Mouse (Mus musculus) liver, embryonic 15.5 days (tissue): ENCODE measurements around the gene Kif21a. TPM values are rescaled to one million over a fixed set of nuclear protein-coding genes. Genes with fewer than 3 reads are reported as not detected.

Experiments
- ATAC-seq: fragments of 200-750 bp; cut with Nextera tagmentation; 2 replicates; pipeline ENCODE4 v1.8.0; 2017; ENCODE audit warnings: moderate number of reproducible peaks, mild to moderate bottlenecking, moderate library complexity; ENCODE audit not compliant: insufficient read depth
- H3K27ac ChIP-seq: fragments of 300-500 bp; sonication (generic); replicated peaks from 2 replicates; pipeline ENCODE4 v1.5.1; 2015; ENCODE audit warnings: mild to moderate bottlenecking, inconsistent platforms
- H3K27me3 ChIP-seq: fragments of 300-500 bp; sonication (generic); 2 replicates; pipeline ENCODE4 v1.6.1; 2015; ENCODE audit warnings: mild to moderate bottlenecking, inconsistent platforms
- H3K36me3 ChIP-seq: fragments of 300-500 bp; sonication (generic); replicated peaks from 2 replicates; pipeline ENCODE4 v1.6.1; 2015; ENCODE audit warnings: moderate library complexity, mild to moderate bottlenecking, inconsistent platforms
- H3K4me1 ChIP-seq: fragments of 300-500 bp; sonication (generic); replicated peaks from 2 replicates; pipeline ENCODE4 v1.6.1; 2015; ENCODE audit warnings: inconsistent platforms
- H3K4me2 ChIP-seq: fragments of 300-500 bp; sonication (generic); 2 replicates; pipeline ENCODE4 v1.6.1; 2015; ENCODE audit warnings: moderate library complexity, mild to moderate bottlenecking, inconsistent platforms
- H3K4me3 ChIP-seq: fragments of 300-500 bp; sonication (generic); replicated peaks from 2 replicates; pipeline ENCODE4 v1.5.1; 2015; ENCODE audit warnings: mild to moderate bottlenecking, inconsistent platforms
- H3K9ac ChIP-seq: fragments of 300-500 bp; sonication (generic); 2 replicates; pipeline ENCODE4 v1.6.1; 2015; ENCODE audit warnings: moderate library complexity, mild to moderate bottlenecking, inconsistent platforms
- H3K9me3 ChIP-seq: fragments of 300-500 bp; sonication (generic); replicated peaks from 2 replicates; pipeline ENCODE4 v1.6.1; 2016; ENCODE audit warnings: inconsistent platforms
- WGBS: fragments of 180-500 bp; shearing (Covaris S2); methylation state at CpG from one replicate; pipeline ENCODE4 v1.1.7; 2015; ENCODE audit warnings: mixed read lengths; ENCODE audit not compliant: insufficient replicate concordance; 5-methylcytosine and 5-hydroxymethylcytosine counted together
- polyA plus RNA-seq: library from polyadenylated mRNA; unstranded; fragments of >200 nt; fragmentation: Nextera tagmentation; extraction: Ambion mirVana; gene quantifications from 2 replicates; pipeline ENCODE4 v1.2.1, GENCODE M21; 2015

The Kif21a gene
- polyA plus RNA-seq, 1 experiment from 2014 or later: 2.0 TPM

DNA sequence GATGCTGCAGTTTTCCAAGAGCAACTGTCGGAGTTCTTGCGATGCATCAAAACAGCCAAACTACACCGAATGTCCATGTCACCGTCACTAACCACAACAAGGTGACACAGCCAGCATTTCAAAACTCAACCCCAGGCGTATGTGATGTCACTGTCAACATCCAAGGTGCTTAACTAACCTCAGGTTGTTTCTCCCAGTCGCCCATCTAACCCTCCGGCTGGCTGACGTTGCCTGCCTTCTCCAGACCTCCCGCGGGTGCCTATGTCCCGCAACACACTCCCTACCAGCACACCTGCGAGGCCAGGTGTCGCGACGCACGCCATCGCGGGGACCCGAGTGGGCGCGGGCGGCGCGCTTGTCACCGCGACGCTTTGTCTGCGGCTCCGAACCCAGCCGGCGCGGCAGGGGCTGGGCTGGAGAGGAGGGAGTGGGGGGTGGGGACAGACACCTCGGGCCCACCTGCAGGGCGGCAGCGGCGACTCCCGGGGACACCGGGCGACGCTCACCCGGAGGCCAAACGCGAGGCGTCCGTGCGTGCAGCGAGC, 725 bp downstream of the Kif21a start:
- H3K4me3 ChIP-seq: peak overlapping the region; percentile 66
- H3K9me3 ChIP-seq: no peaks in the 10 kb centered on the region
- H3K9ac ChIP-seq: peak overlapping the region; percentile 60
- no peaks in the 10 kb centered on the region for H3K36me3 ChIP-seq
- H3K4me2 ChIP-seq: peak overlapping the region; percentile 86
- peak; percentile 46 for ATAC-seq
- H3K27ac ChIP-seq: peak overlapping the region; percentile 78
- peaks cover 22% of the 10 kb centered on the region for H3K27me3 ChIP-seq
- H3K4me1 ChIP-seq: peaks cover 7% of the 10 kb centered on the region
- WGBS: 2% methylated on average over 47 of the region's 47 CpGs

DNA sequence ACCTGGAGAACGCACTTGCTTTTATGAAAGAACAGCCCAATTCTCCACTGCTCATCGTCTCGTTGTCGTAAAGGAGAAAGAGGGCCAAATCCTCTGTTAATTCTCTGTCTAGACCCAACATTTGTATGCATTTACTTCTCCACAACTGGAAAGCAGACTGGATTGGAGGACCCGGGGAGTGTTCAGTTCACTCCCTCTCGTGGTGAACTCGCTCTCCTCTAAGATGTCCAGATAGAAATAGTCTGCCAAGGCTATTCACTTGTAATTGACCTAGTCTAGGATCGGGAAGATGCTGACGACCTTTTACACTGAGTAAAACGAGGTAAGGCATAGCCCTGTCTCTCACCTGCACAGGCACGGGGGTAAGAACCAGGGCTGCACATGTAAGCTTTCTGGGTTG, 2.1 kb downstream of the Kif21a start:
- Histone ChIP-seq H3K4me2 (no peak overlapping the region), H3K4me1 (peaks cover 7% of the 10 kb centered on the region), H3K9ac (no peak overlapping the region), H3K9me3 (no peaks in the 10 kb centered on the region), H3K27ac (no peak overlapping the region), H3K27me3 (peaks cover 22% of the 10 kb centered on the region), H3K36me3 (no peaks in the 10 kb centered on the region), H3K4me3 (no peak overlapping the region)
- 78% methylated on average over 11 of the region's 11 CpGs for WGBS
- ATAC-seq: no peak

GRCm38 (mm10) chr15:91046506-91046905, 3.2 kb downstream of the Kif21a start:
- H3K27me3 ChIP-seq: peaks cover 22% of the 10 kb centered on the region
- no peak overlapping the region for H3K4me2 ChIP-seq
- H3K9ac ChIP-seq: no peak overlapping the region
- no peak overlapping the region for H3K4me3 ChIP-seq
- no peak for ATAC-seq
- H3K9me3 ChIP-seq: no peaks in the 10 kb centered on the region
- H3K36me3 ChIP-seq: no peaks in the 10 kb centered on the region
- H3K27ac ChIP-seq: no peak overlapping the region
- WGBS: 52% methylated on average over 8 of the region's 8 CpGs
- peaks cover 7% of the 10 kb centered on the region for H3K4me1 ChIP-seq

DNA sequence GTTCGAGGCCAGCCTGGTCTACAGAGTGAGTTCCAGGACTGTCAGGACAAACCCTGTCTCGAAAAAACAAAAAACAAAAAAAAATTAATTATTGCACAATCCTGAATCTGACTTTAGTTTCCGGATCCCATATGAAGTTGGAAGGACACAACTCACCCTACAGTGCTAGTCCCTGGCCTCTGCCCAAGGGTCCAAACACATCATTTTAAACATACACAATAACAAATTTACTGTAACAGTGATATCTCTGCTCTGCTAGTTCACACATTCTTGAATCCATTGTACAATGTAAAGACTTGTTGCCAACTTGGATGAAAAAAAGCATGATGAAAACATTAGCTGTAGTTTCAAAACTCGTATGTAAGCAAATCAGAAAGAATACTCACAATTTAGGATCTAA, 6.5 kb downstream of the Kif21a start:
- no peaks in the 10 kb centered on the region for H3K36me3 ChIP-seq
- no peak for ATAC-seq
- no peak overlapping the region for H3K27ac ChIP-seq
- WGBS: 62% methylated on average over 4 of the region's 4 CpGs
- no peak overlapping the region for H3K4me2 ChIP-seq
- no peaks in the 10 kb centered on the region for H3K27me3 ChIP-seq
- no peak overlapping the region for H3K9ac ChIP-seq
- H3K9me3 ChIP-seq: no peaks in the 10 kb centered on the region
- no peak overlapping the region for H3K4me3 ChIP-seq
- H3K4me1 ChIP-seq: no peaks in the 10 kb centered on the region

DNA sequence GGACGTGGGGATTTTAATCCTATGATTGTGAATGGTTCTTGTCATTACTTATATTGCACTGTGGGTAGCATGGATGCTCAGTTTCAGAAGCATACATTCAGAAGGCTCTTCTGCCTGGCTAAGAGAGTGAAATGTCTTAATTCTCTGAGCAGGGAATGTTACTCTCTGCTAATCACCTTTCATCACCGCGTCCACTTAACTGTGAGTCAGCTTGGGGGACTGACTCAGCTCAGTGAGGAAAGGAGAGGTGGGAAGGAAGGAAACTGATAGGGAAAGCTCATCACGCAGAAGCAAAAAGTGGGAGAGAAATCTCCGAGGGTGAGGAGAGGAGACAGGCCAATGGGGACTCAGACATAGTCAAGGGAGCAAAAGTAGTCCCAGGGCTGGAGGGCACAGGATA, 10.9 kb downstream of the Kif21a start:
- no peak overlapping the region for H3K4me2 ChIP-seq
- no peaks in the 10 kb centered on the region for H3K4me1 ChIP-seq
- WGBS: 56% methylated on average over 5 of the region's 5 CpGs
- H3K27me3 ChIP-seq: no peaks in the 10 kb centered on the region
- no peaks in the 10 kb centered on the region for H3K9me3 ChIP-seq
- H3K9ac ChIP-seq: no peak overlapping the region
- H3K36me3 ChIP-seq: no peaks in the 10 kb centered on the region
- H3K27ac ChIP-seq: no peak overlapping the region
- no peak for ATAC-seq
- no peak overlapping the region for H3K4me3 ChIP-seq

- ATAC-seq: no peak
- no peak overlapping the region for H3K27ac ChIP-seq
- WGBS: 70% methylated on average over 4 of the region's 4 CpGs
These were observed 15.7 kb downstream of the Kif21a start for GRCm38 (mm10) chr15:91034090-91034489.

GRCm38 (mm10) chr15:91033529-91033928, 16.2 kb downstream of the Kif21a start:
- H3K27me3 ChIP-seq: no peaks in the 10 kb centered on the region
- H3K36me3 ChIP-seq: no peaks in the 10 kb centered on the region
- ATAC-seq: no peak
- WGBS: 74% methylated on average over 6 of the region's 6 CpGs
- H3K4me3 ChIP-seq: no peak overlapping the region
- no peaks in the 10 kb centered on the region for H3K9me3 ChIP-seq
- H3K27ac ChIP-seq: no peak overlapping the region
- no peak overlapping the region for H3K9ac ChIP-seq
- H3K4me2 ChIP-seq: no peak overlapping the region
- H3K4me1 ChIP-seq: no peaks in the 10 kb centered on the region

More at GRCm38 (mm10) chr15:91034090-91034489, 15.7 kb downstream of the Kif21a start:
- Histone ChIP-seq H3K4me3 (no peak overlapping the region), H3K27me3 (no peaks in the 10 kb centered on the region), H3K4me1 (no peaks in the 10 kb centered on the region), H3K4me2 (no peak overlapping the region), H3K9me3 (no peaks in the 10 kb centered on the region), H3K36me3 (no peaks in the 10 kb centered on the region), H3K9ac (no peak overlapping the region)

GRCm38 (mm10) chr15:91028962-91029361, 20.8 kb downstream of the Kif21a start:
- H3K27me3 ChIP-seq: no peaks in the 10 kb centered on the region
- no peak overlapping the region for H3K27ac ChIP-seq
- no peak overlapping the region for H3K4me2 ChIP-seq
- no peak overlapping the region for H3K9ac ChIP-seq
- WGBS: 73% methylated on average over 10 of the region's 10 CpGs
- H3K36me3 ChIP-seq: no peaks in the 10 kb centered on the region
- no peak for ATAC-seq
- H3K9me3 ChIP-seq: no peaks in the 10 kb centered on the region
- no peak overlapping the region for H3K4me3 ChIP-seq
- H3K4me1 ChIP-seq: no peaks in the 10 kb centered on the region

- 65% methylated on average over 10 of the region's 10 CpGs for WGBS
These were observed 21.3 kb downstream of the Kif21a start for GRCm38 (mm10) chr15:91028494-91028893.

DNA sequence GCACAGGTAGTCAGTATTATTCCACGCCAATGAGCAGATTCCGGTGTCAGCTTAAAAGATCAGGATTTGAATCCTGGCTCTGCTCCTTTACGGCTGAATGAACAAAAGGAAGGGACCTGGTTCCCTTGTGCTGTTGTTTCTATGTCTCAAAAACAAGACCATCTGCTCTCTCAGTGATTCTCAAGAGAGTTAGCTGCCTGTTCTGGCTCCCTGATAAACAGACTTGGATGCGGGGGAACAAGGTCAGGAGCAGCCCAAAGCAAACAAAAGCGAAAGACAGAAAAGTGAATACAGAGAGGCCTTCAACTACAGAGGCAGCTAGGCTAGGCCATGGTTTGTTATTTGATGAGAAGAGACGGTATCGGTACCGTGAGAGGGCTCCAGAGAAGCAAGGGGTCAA, 27.5 kb downstream of the Kif21a start:
- 65% methylated on average over 8 of the region's 8 CpGs for WGBS
- H3K27ac ChIP-seq: no peak overlapping the region

More at GRCm38 (mm10) chr15:91028494-91028893, 21.3 kb downstream of the Kif21a start:
- Histone ChIP-seq H3K4me1 (no peaks in the 10 kb centered on the region), H3K36me3 (no peaks in the 10 kb centered on the region), H3K9me3 (no peaks in the 10 kb centered on the region), H3K9ac (no peak overlapping the region), H3K27me3 (no peaks in the 10 kb centered on the region), H3K27ac (no peak overlapping the region), H3K4me2 (no peak overlapping the region), H3K4me3 (no peak overlapping the region)
- no peak for ATAC-seq

DNA sequence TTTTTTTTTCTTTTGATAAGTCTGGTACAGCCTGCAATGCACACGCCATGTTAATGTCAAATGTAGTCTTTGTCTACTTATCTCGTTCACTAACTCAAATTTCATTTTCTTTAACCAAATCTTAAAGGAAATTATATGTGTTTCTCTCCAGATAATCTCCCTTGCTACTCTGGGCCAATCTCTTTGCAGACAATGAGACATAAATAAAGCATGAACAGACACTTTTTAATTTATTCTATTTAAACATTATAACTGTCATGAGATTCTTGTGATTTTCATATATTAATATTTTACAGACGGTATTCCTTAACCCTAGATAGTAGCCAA, 30.9 kb downstream of the Kif21a start:
- no peak overlapping the region for H3K9ac ChIP-seq
- H3K4me3 ChIP-seq: no peak overlapping the region
- no peak overlapping the region for H3K4me2 ChIP-seq
- no peak for ATAC-seq
- H3K27ac ChIP-seq: no peak overlapping the region
- no peaks in the 10 kb centered on the region for H3K36me3 ChIP-seq
- no peaks in the 10 kb centered on the region for H3K9me3 ChIP-seq
- H3K4me1 ChIP-seq: no peaks in the 10 kb centered on the region
- no peaks in the 10 kb centered on the region for H3K27me3 ChIP-seq
- WGBS: 43% methylated on average over 3 of the region's 3 CpGs

More for the DNA sequence above, 27.5 kb downstream of the Kif21a start:
- ATAC-seq: no peak
- no peaks in the 10 kb centered on the region for H3K36me3 ChIP-seq
- H3K4me3 ChIP-seq: no peak overlapping the region
- H3K9me3 ChIP-seq: no peaks in the 10 kb centered on the region
- no peak overlapping the region for H3K9ac ChIP-seq
- no peak overlapping the region for H3K4me2 ChIP-seq
- H3K27me3 ChIP-seq: no peaks in the 10 kb centered on the region
- H3K4me1 ChIP-seq: no peaks in the 10 kb centered on the region

DNA sequence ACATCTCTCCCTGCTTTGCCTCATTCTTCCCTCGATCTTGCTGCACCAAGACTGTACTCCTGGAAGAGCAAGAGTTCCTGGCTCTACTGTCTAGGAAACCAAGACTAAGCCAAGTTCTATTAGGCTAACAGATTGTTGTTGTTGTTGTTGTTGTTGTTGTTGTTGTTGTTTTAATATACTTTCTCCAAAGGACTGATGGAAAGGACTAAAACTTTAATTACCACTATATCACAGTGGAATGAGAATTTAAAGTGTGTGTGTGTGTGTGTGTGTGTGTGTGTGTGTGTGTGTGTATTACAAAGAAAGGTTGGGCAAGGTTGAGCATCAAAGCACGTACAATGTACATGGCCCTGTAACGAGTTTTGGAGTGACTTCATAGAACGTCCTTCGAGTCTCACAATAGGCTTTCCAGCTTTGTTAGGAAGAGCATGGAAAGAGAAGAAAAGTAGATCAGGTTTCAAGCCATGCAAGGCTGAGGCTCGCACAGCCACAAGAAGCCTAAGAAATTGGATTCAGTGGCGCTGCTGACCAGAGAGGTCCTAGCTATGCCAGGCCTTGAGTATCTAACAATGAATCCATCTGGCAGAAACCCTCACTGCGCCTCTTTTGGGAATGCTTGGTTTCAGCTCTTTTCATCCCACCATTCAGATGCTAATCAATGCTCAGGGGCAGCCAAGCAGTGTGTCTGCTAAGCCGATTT, 31.4 kb downstream of the Kif21a start:
- no peak overlapping the region for H3K27ac ChIP-seq
- no peaks in the 10 kb centered on the region for H3K9me3 ChIP-seq
- no peak for ATAC-seq
- no peaks in the 10 kb centered on the region for H3K27me3 ChIP-seq
- H3K4me1 ChIP-seq: no peaks in the 10 kb centered on the region
- 65% methylated on average over 9 of the region's 9 CpGs for WGBS
- H3K36me3 ChIP-seq: no peaks in the 10 kb centered on the region
- no peak overlapping the region for H3K4me3 ChIP-seq
- H3K4me2 ChIP-seq: no peak overlapping the region
- no peak overlapping the region for H3K9ac ChIP-seq
